Mouse (Mus musculus) C2C12 (cell line): ENCODE measurements around the gene Triap1.
"Not testable (repeated sequence)": the region's sequence is repeated elsewhere in the genome, so short reads cannot be mapped to it uniquely, and the experiment has no call there.

Experiments used
- CEBPB ChIP-seq: IDR thresholded peaks from one replicate; pipeline ENCODE4 v1.6.1; 2011; ENCODE audit warnings: low read depth, mild to moderate bottlenecking, control low read depth, moderate library complexity
- CTCF ChIP-seq: IDR thresholded peaks from one replicate; pipeline ENCODE4 v1.5.1; 2011; ENCODE audit not compliant: control insufficient read depth, insufficient read depth, insufficient read length

- TF ChIP-seq CTCF, CEBPB: not testable (repeated sequence)
These were observed 37.9 kb downstream of the Triap1 start for GRCm38 (mm10) chr5:115378882-115379281.
